Mouse (Mus musculus) urinary bladder, postnatal 36 days (tissue): ENCODE data around the gene Sf3a3.
A peak's percentile ranks its signal among the peaks of the same experiment; 100 is the strongest.
"Not testable (repeated sequence)": the region's sequence is repeated elsewhere in the genome, so short reads cannot be mapped to it uniquely, and the experiment has no call there.

Experiments
- DNase-seq, 2 experiments: peaks; one replicate each; pipeline ENCODE4 v3.0.0; 2022; ENCODE audit warnings: low spot score in 2 of 2, mixed read lengths in 1 of 2

Gene Sf3a3

GRCm38 (mm10) chr4:124699791-124700190 lies 14.8 kb upstream of the Sf3a3 start:
- DNase-seq = no peak

- DNase-seq = no peak
These were observed 14.2 kb upstream of the Sf3a3 start, which contains the start of gene Fhl3 for GRCm38 (mm10) chr4:124700248-124700971. Gene Fhl3, plus strand, starts transcription at chr4:124700701.

- no peak for DNase-seq
These were observed 13.3 kb upstream of the Sf3a3 start for GRCm38 (mm10) chr4:124701052-124701845.

- no peak for DNase-seq
These were observed 12.7 kb upstream of the Sf3a3 start for GRCm38 (mm10) chr4:124701916-124702315.

GRCm38 (mm10) chr4:124703406-124703805 lies 11.2 kb upstream of the Sf3a3 start:
- DNase-seq = no peak

- DNase-seq = no peak
These were observed 10.4 kb upstream of the Sf3a3 start for GRCm38 (mm10) chr4:124703881-124704796.

- no peak for DNase-seq
These were observed 9.6 kb upstream of the Sf3a3 start for GRCm38 (mm10) chr4:124704797-124705474.

- DNase-seq = no peak
These were observed 8.8 kb upstream of the Sf3a3 start for GRCm38 (mm10) chr4:124705661-124706269.

- DNase-seq = not testable (repeated sequence)
These were observed 7.0 kb upstream of the Sf3a3 start for GRCm38 (mm10) chr4:124707381-124708199.

- DNase-seq = not testable (repeated sequence)
These were observed 6.4 kb upstream of the Sf3a3 start for GRCm38 (mm10) chr4:124708200-124708517.

- DNase-seq = peak; percentile 85 to 91
These were observed 5.8 kb upstream of the Sf3a3 start for GRCm38 (mm10) chr4:124708518-124709477.

- no peak for DNase-seq
These were observed 4.6 kb upstream of the Sf3a3 start for GRCm38 (mm10) chr4:124709961-124710446.

GRCm38 (mm10) chr4:124710776-124711291 lies 3.7 kb upstream of the Sf3a3 start:
- no peak for DNase-seq

GRCm38 (mm10) chr4:124712618-124713017 lies 2.0 kb upstream of the Sf3a3 start:
- DNase-seq = no peak

- DNase-seq = not testable (repeated sequence)
These were observed 726 bp upstream of the Sf3a3 start for GRCm38 (mm10) chr4:124713850-124714249.

- DNase-seq = no peak
These were observed 4.5 kb downstream of the Sf3a3 start for GRCm38 (mm10) chr4:124719101-124719500.

GRCm38 (mm10) chr4:124726121-124726520 lies 11.5 kb downstream of the Sf3a3 start:
- DNase-seq = no peak

- no peak for DNase-seq
These were observed 22.4 kb downstream of the Sf3a3 start for GRCm38 (mm10) chr4:124736952-124737351.

- DNase-seq = no peak
These were observed 22.9 kb downstream of the Sf3a3 start for GRCm38 (mm10) chr4:124737486-124737885.
